Mouse (Mus musculus): Measurements from ENCODE around the gene Atp2b1. TPM values are rescaled to one million over a fixed set of nuclear protein-coding genes. Genes with fewer than 3 reads are reported as not detected.
"Not testable (repeated sequence)": the region's sequence is repeated elsewhere in the genome, so short reads cannot be mapped to it uniquely, and the experiment has no call there.

Atp2b1 gene
- polyA plus RNA-seq, 1 experiment from 2014 or later = 76.4 TPM

DNA sequence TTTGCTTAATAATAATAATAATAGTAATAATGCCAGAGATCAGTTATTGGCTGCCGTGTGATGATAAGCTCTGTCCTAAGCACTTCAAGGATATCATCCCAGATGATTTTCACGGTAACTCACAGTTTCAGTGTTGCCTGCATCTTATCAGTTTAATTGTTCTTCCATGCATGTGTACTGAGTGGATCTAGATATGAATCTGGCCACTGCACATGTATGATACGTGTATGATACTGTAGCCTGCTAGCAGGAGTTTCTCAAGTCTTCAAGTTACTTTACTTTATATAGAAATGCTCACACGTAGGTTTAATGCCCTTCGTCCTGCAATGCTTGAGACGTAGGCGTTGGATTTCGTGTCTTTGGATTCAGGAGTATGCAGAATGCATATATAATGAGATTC lies 65.7 kb downstream of the Atp2b1 start:
- no peak for ATAC-seq (ENCODE audit: low FRiP score)
- Histone ChIP-seq H3K27me3 (ENCODE audit: control insufficient read depth, insufficient read depth, low read length) (no peaks in the 10 kb centered on the region), H3K9ac (ENCODE audit: low read length) (no peak overlapping the region)

DNA sequence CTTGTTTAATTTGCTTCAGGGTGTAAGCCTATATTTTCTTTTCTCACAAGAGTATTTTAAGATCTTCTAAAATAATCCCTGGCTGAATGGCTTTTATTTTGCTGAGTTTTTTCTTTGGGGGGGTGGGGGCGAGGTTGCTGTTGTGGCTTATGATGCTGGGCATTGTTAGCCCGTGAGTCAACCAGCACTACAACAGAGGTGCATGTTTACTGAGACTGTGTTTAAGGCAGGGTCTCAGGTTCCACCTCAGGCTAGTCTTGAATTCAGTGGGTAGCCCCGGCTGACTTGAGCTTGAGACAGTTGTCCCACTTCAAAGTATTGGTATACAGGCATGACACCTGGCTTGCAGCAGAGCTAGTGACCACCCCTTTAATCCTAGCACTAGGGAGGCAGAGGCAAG lies 77.8 kb downstream of the Atp2b1 start:
- WGBS = 83% methylated on average over 3 of the region's 3 CpGs
- Histone ChIP-seq H3K9ac (ENCODE audit: low read length) (no peak overlapping the region), H3K27me3 (ENCODE audit: control insufficient read depth, insufficient read depth, low read length) (no peaks in the 10 kb centered on the region), H3K4me3 (ENCODE audit: low read depth, low read length) (no peak overlapping the region), H3K4me1 (ENCODE audit: control insufficient read depth, insufficient read depth, low read length) (no peaks in the 10 kb centered on the region), H3K4me2 (no peak overlapping the region), H3K27ac (ENCODE audit: low read depth, low read length) (no peak overlapping the region), H3K9me3 (ENCODE audit: control insufficient read depth, low read length) (no peaks in the 10 kb centered on the region), H3K36me3 (ENCODE audit: control insufficient read depth, insufficient read depth, low read length) (no peaks in the 10 kb centered on the region)
- DNase-seq (ENCODE audit: low spot score, missing footprints) = no peak
- ATAC-seq (ENCODE audit: low FRiP score) = no peak

More for the DNA sequence above, 65.7 kb downstream of the Atp2b1 start:
- no peak for DNase-seq (ENCODE audit: low spot score, missing footprints)
- H3K4me1 ChIP-seq (ENCODE audit: control insufficient read depth, insufficient read depth, low read length) = no peaks in the 10 kb centered on the region
- H3K36me3 ChIP-seq (ENCODE audit: control insufficient read depth, insufficient read depth, low read length) = no peaks in the 10 kb centered on the region
- H3K4me3 ChIP-seq (ENCODE audit: low read depth, low read length) = no peak overlapping the region
- no peaks in the 10 kb centered on the region for H3K9me3 ChIP-seq (ENCODE audit: control insufficient read depth, low read length)
- 89% methylated on average over 8 of the region's 8 CpGs for WGBS
- no peak overlapping the region for H3K4me2 ChIP-seq
- no peak overlapping the region for H3K27ac ChIP-seq (ENCODE audit: low read depth, low read length)

DNA sequence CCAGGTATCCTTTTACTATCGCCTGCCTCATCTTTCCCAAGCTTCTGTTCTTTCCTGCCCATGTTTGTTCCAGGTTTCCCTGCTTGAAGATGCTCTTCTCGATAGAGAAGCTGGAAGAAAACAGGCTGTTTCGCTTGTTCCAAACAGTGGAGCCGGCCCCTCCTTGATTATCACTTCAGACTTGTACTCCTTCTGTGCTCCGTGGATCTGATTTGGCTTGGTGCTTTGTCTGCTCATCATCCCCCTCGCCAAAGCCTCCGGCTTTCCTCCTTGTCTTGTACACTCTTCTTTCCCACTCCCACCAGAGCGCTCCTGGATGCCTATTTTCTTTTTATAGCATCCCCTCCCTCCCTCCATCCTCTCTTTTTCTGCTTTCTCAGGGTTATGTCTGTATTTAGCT lies 79.0 kb downstream of the Atp2b1 start:
- ATAC-seq (ENCODE audit: low FRiP score) (no peak), DNase-seq (ENCODE audit: low spot score, missing footprints) (peak; percentile 35)
- Histone ChIP-seq H3K27ac (ENCODE audit: low read depth, low read length) (no peak overlapping the region), H3K27me3 (ENCODE audit: control insufficient read depth, insufficient read depth, low read length) (no peaks in the 10 kb centered on the region), H3K4me1 (ENCODE audit: control insufficient read depth, insufficient read depth, low read length) (no peaks in the 10 kb centered on the region), H3K4me3 (ENCODE audit: low read depth, low read length) (no peak overlapping the region), H3K9me3 (ENCODE audit: control insufficient read depth, low read length) (no peaks in the 10 kb centered on the region), H3K36me3 (ENCODE audit: control insufficient read depth, insufficient read depth, low read length) (no peaks in the 10 kb centered on the region; the same call in 1 of the 2 replicates), H3K4me2 (no peak overlapping the region), H3K9ac (ENCODE audit: low read length) (no peak overlapping the region)
- 95% methylated on average over 8 of the region's 8 CpGs for WGBS

DNA sequence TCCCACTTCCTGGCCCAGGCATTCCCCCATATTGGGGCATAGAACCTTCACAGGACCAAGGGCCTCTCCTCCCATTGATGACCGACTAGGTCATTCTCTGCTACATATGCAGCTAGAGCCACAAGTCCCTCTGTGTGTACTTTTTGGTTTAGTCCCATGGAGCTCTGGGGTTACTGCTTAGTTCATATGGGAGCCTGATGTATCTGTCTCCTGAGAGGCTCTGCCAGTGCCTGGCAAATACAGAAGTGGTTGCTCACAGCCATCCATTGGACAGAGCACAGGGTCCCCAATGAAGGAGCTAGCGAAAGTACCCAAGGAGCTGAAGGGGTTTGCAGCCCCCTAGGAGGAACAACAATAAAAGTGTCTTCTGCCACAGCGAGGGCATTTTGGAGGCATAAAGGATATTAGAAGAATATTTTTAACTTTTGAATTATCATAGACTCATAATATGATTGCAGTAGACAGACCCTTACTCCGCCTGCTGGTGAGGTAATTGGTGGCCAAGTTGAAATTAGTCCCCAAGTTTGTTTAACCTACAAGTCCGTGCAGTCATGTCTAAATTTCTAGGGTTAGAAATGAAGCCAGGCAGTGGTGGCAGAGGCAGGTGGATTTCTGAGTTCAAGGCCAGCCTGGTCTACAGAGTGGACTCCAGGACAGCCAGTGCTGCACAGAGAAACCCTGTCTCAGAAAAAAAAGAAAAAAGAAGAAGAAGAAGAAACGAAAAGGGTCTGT lies 81.0 kb downstream of the Atp2b1 start:
- not testable (repeated sequence) for H3K36me3 ChIP-seq (ENCODE audit: control insufficient read depth, insufficient read depth, low read length)

DNA sequence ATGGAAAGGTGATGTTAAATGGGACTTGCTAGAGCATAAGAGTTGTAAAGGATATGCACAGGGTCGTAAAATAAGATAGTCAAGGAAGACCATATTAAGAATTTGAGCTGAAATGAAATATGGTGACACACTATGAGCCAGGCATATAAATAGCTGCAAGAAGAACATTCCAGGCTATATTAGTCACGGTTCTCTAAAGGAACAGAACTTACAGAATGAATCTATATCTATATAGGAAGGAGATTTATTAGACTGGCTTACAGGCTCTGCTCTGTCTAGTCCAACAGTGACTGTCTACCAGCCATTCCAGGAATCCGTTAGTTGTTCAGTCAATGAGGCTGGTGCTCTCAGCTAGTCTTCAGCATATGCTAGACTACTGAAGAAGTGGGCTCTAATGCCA lies 90.7 kb downstream of the Atp2b1 start:
- ATAC-seq (ENCODE audit: low FRiP score) = no peak
- 95% methylated on average over 3 of the region's 3 CpGs for WGBS
- no peak for DNase-seq (ENCODE audit: low spot score, missing footprints)
- Histone ChIP-seq H3K27ac (ENCODE audit: low read depth, low read length) (no peak overlapping the region), H3K9me3 (ENCODE audit: control insufficient read depth, low read length) (no peaks in the 10 kb centered on the region), H3K4me1 (ENCODE audit: control insufficient read depth, insufficient read depth, low read length) (no peaks in the 10 kb centered on the region), H3K4me2 (no peak overlapping the region), H3K9ac (ENCODE audit: low read length) (no peak overlapping the region), H3K36me3 (ENCODE audit: control insufficient read depth, insufficient read depth, low read length) (peaks cover 3% of the 10 kb centered on the region; the same call in 1 of the 2 replicates), H3K4me3 (ENCODE audit: low read depth, low read length) (no peak overlapping the region), H3K27me3 (ENCODE audit: control insufficient read depth, insufficient read depth, low read length) (no peaks in the 10 kb centered on the region)

More for the DNA sequence above, 81.0 kb downstream of the Atp2b1 start:
- peak; percentile 70 for DNase-seq (ENCODE audit: low spot score, missing footprints)
- not testable (repeated sequence) for H3K27ac ChIP-seq (ENCODE audit: low read depth, low read length); H3K4me1 ChIP-seq (ENCODE audit: control insufficient read depth, insufficient read depth, low read length); H3K9me3 ChIP-seq (ENCODE audit: control insufficient read depth, low read length); H3K4me3 ChIP-seq (ENCODE audit: low read depth, low read length); H3K9ac ChIP-seq (ENCODE audit: low read length); ATAC-seq (ENCODE audit: low FRiP score); H3K4me2 ChIP-seq; H3K27me3 ChIP-seq (ENCODE audit: control insufficient read depth, insufficient read depth, low read length)
- 90% methylated on average over 6 of the region's 6 CpGs for WGBS

DNA sequence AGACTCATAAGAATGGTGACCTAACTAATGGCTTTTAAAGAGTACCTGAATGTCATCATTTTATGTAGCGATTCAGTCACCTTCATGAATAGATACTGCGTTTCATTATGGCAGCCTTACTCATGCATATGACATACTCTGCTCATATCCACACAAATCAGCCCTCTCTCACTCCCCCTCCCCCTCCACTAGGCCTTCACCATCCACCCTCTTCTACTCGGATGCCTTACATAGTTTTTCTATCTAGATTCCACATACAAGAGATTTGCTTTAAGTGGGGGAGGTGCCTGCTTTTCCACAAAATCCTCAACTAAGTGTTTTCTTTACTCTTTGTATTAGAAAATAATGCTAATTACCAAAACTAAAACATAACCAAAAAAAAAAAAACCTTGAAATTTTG lies 96.9 kb downstream of the Atp2b1 start:
- no peaks in the 10 kb centered on the region for H3K27me3 ChIP-seq (ENCODE audit: control insufficient read depth, insufficient read depth, low read length)
- no peak overlapping the region for H3K4me2 ChIP-seq
- no peak overlapping the region for H3K9ac ChIP-seq (ENCODE audit: low read length)
- no peaks in the 10 kb centered on the region for H3K9me3 ChIP-seq (ENCODE audit: control insufficient read depth, low read length)
- DNase-seq (ENCODE audit: low spot score, missing footprints) (no peak), ATAC-seq (ENCODE audit: low FRiP score) (no peak)
- no peak overlapping the region for H3K27ac ChIP-seq (ENCODE audit: low read depth, low read length)
- 88% methylated on average over 3 of the region's 3 CpGs for WGBS
- H3K4me3 ChIP-seq (ENCODE audit: low read depth, low read length) = no peak overlapping the region
- H3K4me1 ChIP-seq (ENCODE audit: control insufficient read depth, insufficient read depth, low read length) = no peaks in the 10 kb centered on the region
- peaks cover 3% of the 10 kb centered on the region; the same call in 1 of the 2 replicates for H3K36me3 ChIP-seq (ENCODE audit: control insufficient read depth, insufficient read depth, low read length)

DNA sequence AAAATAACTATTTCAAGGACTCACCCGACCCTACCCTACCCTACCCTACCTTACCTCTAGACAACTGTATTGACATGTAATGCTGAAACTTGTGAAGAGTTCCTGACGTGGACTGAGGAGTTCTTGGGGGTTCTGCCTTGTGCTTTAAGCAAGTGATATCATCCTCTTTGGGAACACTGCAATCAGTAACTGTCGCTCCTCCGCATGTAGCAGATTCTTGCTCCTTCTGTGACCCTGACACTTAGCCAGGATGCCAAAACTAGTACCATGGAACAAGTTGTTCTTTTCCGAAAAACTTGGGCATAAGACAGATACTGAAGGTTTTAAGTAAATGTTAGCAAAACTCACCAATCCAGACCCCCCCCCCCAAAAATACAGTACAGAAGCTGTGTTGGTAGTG lies 97.9 kb downstream of the Atp2b1 start:
- H3K4me2 ChIP-seq = no peak overlapping the region
- H3K4me3 ChIP-seq (ENCODE audit: low read depth, low read length) = no peak overlapping the region
- no peak overlapping the region for H3K9ac ChIP-seq (ENCODE audit: low read length)
- H3K36me3 ChIP-seq (ENCODE audit: control insufficient read depth, insufficient read depth, low read length) = peaks cover 3% of the 10 kb centered on the region; the same call in 1 of the 2 replicates
- DNase-seq (ENCODE audit: low spot score, missing footprints) = no peak
- H3K27ac ChIP-seq (ENCODE audit: low read depth, low read length) = no peak overlapping the region
- H3K4me1 ChIP-seq (ENCODE audit: control insufficient read depth, insufficient read depth, low read length) = no peaks in the 10 kb centered on the region
- H3K27me3 ChIP-seq (ENCODE audit: control insufficient read depth, insufficient read depth, low read length) = no peaks in the 10 kb centered on the region
- no peak for ATAC-seq (ENCODE audit: low FRiP score)
- WGBS = 90% methylated on average over 5 of the region's 5 CpGs
- no peaks in the 10 kb centered on the region for H3K9me3 ChIP-seq (ENCODE audit: control insufficient read depth, low read length)

DNA sequence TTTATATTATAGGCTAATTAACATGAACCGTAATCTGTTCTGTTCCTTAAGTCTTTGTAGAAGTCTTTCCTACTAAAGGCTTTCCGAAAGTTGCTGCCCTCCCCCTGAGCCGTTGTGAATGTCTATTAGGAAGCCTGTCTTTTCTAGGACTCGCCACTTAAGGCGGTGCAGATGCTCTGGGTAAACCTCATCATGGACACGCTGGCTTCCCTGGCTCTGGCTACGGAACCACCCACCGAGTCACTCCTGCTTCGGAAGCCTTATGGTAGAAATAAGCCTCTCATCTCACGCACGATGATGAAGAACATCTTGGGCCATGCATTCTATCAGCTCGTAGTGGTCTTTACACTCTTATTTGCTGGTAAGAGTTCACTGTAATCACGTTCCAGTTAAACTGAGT lies 100.5 kb downstream of the Atp2b1 start:
- no peak for DNase-seq (ENCODE audit: low spot score, missing footprints)
- Histone ChIP-seq H3K27ac (ENCODE audit: low read depth, low read length) (no peak overlapping the region), H3K9ac (ENCODE audit: low read length) (no peak overlapping the region), H3K36me3 (ENCODE audit: control insufficient read depth, insufficient read depth, low read length) (peaks cover 3% of the 10 kb centered on the region; the same call in 1 of the 2 replicates), H3K4me3 (ENCODE audit: low read depth, low read length) (no peak overlapping the region), H3K9me3 (ENCODE audit: control insufficient read depth, low read length) (no peaks in the 10 kb centered on the region), H3K4me1 (ENCODE audit: control insufficient read depth, insufficient read depth, low read length) (no peaks in the 10 kb centered on the region), H3K4me2 (no peak overlapping the region), H3K27me3 (ENCODE audit: control insufficient read depth, insufficient read depth, low read length) (no peaks in the 10 kb centered on the region)
- WGBS = 91% methylated on average over 13 of the region's 13 CpGs
- ATAC-seq (ENCODE audit: low FRiP score) = no peak

DNA sequence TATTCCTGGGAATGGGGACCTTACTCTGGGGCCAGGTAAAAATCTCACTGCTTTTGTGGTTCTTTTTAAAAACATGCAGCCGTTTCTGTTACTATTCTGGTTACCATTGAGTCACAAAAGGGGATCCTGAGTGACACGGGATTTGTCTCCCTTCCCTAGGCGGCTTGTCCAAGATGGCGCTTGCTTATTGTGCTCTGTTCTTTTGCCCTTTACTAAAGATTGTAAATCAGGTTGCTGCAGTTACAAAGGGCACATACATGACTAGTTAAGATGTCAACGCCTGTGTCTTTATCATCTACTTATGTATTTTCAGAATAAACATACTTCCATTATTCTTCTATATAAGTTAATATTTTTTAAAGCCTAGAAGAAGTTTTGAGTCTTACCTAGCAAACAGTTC lies 102.8 kb downstream of the Atp2b1 start:
- ATAC-seq (ENCODE audit: low FRiP score) = peak; percentile 65
- no peak overlapping the region for H3K4me2 ChIP-seq
- no peaks in the 10 kb centered on the region for H3K27me3 ChIP-seq (ENCODE audit: control insufficient read depth, insufficient read depth, low read length)
- no peaks in the 10 kb centered on the region for H3K4me1 ChIP-seq (ENCODE audit: control insufficient read depth, insufficient read depth, low read length)
- H3K27ac ChIP-seq (ENCODE audit: low read depth, low read length) = no peak overlapping the region
- H3K4me3 ChIP-seq (ENCODE audit: low read depth, low read length) = no peak overlapping the region
- WGBS = 61% methylated on average over 5 of the region's 5 CpGs
- H3K9ac ChIP-seq (ENCODE audit: low read length) = no peak overlapping the region
- H3K36me3 ChIP-seq (ENCODE audit: control insufficient read depth, insufficient read depth, low read length) = peaks cover 3% of the 10 kb centered on the region; the same call in 1 of the 2 replicates
- DNase-seq (ENCODE audit: low spot score, missing footprints) = no peak
- no peaks in the 10 kb centered on the region for H3K9me3 ChIP-seq (ENCODE audit: control insufficient read depth, low read length)

Measured in midbrain, embryonic 11.5 days (tissue).